Mouse (Mus musculus) forebrain, embryonic 16.5 days (tissue): ENCODE results near the gene Snd1. TPM values are rescaled to one million over a fixed set of nuclear protein-coding genes. Genes with fewer than 3 reads are reported as not detected.

Experiments
- ATAC-seq: fragments of 200-750 bp; cut with Nextera tagmentation; 2 replicates; pipeline ENCODE4 v1.8.0; 2017; ENCODE audit warnings: mild to moderate bottlenecking, moderate library complexity
- H3K27ac ChIP-seq: fragments of 300-500 bp; sonication (generic); 2 replicates; pipeline ENCODE4 v1.5.1; 2014; ENCODE audit warnings: low read length, control low read depth
- H3K27me3 ChIP-seq: fragments of 300-500 bp; sonication (generic); replicated peaks from 2 replicates; pipeline ENCODE4 v1.6.1; 2014; ENCODE audit warnings: low read length; ENCODE audit not compliant: control insufficient read depth, insufficient read depth
- H3K36me3 ChIP-seq: fragments of 300-500 bp; sonication (generic); 2 replicates; pipeline ENCODE4 v1.6.1; 2014; ENCODE audit not compliant: control insufficient read depth, insufficient read depth
- H3K4me1 ChIP-seq: fragments of 300-500 bp; sonication (generic); replicated peaks from 2 replicates; pipeline ENCODE4 v1.6.1; 2014; ENCODE audit warnings: low read length; ENCODE audit not compliant: control insufficient read depth, insufficient read depth
- H3K4me2 ChIP-seq: fragments of 300-500 bp; sonication (generic); 2 replicates; pipeline ENCODE4 v1.6.1; 2014; ENCODE audit warnings: mild to moderate bottlenecking, low read length, control low read depth
- H3K4me3 ChIP-seq: fragments of 300-500 bp; sonication (generic); replicated peaks from 2 replicates; pipeline ENCODE4 v1.5.1; 2014; ENCODE audit warnings: mild to moderate bottlenecking, low read length, control low read depth
- H3K9ac ChIP-seq: fragments of 300-500 bp; sonication (generic); replicated peaks from 2 replicates; pipeline ENCODE4 v1.6.1; 2014; ENCODE audit warnings: low read depth, low read length, control low read depth
- H3K9me3 ChIP-seq: fragments of 300-500 bp; sonication (generic); 2 replicates; pipeline ENCODE4 v1.6.1; 2016; ENCODE audit warnings: low read length; ENCODE audit not compliant: control insufficient read depth
- WGBS: fragments of 180-500 bp; shearing (Covaris S2); extraction: QIAGEN DNeasy Blood & Tissue Kit; methylation state at CpG from one replicate; pipeline ENCODE4 v1.1.7; 2014; 5-methylcytosine and 5-hydroxymethylcytosine counted together
- polyA plus RNA-seq: library from polyadenylated mRNA; unstranded; fragments of >200 nt; fragmentation: Nextera tagmentation; extraction: Ambion mirVana; gene quantifications from 2 replicates; pipeline ENCODE4 v1.2.1, GENCODE M21; 2015

Gene Snd1
- polyA plus RNA-seq, 1 experiment from 2014 or later, result 81.0 TPM

GRCm38 (mm10) chr6:28450977-28451376, 24.0 kb upstream of the Snd1 start:
- Histone ChIP-seq H3K27me3 (peaks cover 14% of the 10 kb centered on the region), H3K27ac (no peak overlapping the region), H3K36me3 (no peaks in the 10 kb centered on the region), H3K9ac (no peak overlapping the region), H3K4me3 (no peak overlapping the region), H3K4me1 (no peaks in the 10 kb centered on the region), H3K9me3 (no peaks in the 10 kb centered on the region), H3K4me2 (no peak overlapping the region)
- 2% methylated on average over 12 of the region's 12 CpGs for WGBS
- ATAC-seq, result peak; percentile 68

- Histone ChIP-seq H3K36me3 (no peaks in the 10 kb centered on the region), H3K27me3 (no peaks in the 10 kb centered on the region), H3K4me1 (no peaks in the 10 kb centered on the region), H3K27ac (no peak overlapping the region), H3K4me2 (no peak overlapping the region), H3K9me3 (no peaks in the 10 kb centered on the region), H3K9ac (no peak overlapping the region), H3K4me3 (no peak overlapping the region)
- ATAC-seq, result no peak
Observed at GRCm38 (mm10) chr6:28459221-28459668, 15.7 kb upstream of the Snd1 start.

GRCm38 (mm10) chr6:28460534-28460933, 14.4 kb upstream of the Snd1 start:
- H3K27ac ChIP-seq, result no peak overlapping the region
- no peak overlapping the region for H3K4me3 ChIP-seq
- H3K4me1 ChIP-seq, result no peaks in the 10 kb centered on the region
- H3K9ac ChIP-seq, result no peak overlapping the region
- no peaks in the 10 kb centered on the region for H3K9me3 ChIP-seq
- 11% methylated on average over 5 of the region's 5 CpGs for WGBS
- no peaks in the 10 kb centered on the region for H3K27me3 ChIP-seq
- no peak for ATAC-seq
- H3K36me3 ChIP-seq, result no peaks in the 10 kb centered on the region
- no peak overlapping the region for H3K4me2 ChIP-seq

- Histone ChIP-seq H3K27me3 (no peaks in the 10 kb centered on the region), H3K9ac (no peak overlapping the region), H3K36me3 (no peaks in the 10 kb centered on the region), H3K4me1 (no peaks in the 10 kb centered on the region), H3K4me3 (no peak overlapping the region), H3K9me3 (no peaks in the 10 kb centered on the region), H3K4me2 (no peak overlapping the region), H3K27ac (no peak overlapping the region)
- 59% methylated on average over 6 of the region's 6 CpGs for WGBS
- no peak for ATAC-seq
Observed at GRCm38 (mm10) chr6:28464630-28465029, 10.3 kb upstream of the Snd1 start.

GRCm38 (mm10) chr6:28470017-28470602, 4.8 kb upstream of the Snd1 start:
- Histone ChIP-seq H3K27me3 (no peaks in the 10 kb centered on the region), H3K4me1 (no peaks in the 10 kb centered on the region), H3K9me3 (no peaks in the 10 kb centered on the region), H3K9ac (no peak overlapping the region), H3K4me3 (no peak overlapping the region), H3K36me3 (no peaks in the 10 kb centered on the region), H3K27ac (no peak overlapping the region), H3K4me2 (no peak overlapping the region)
- no peak for ATAC-seq
- 83% methylated on average over 4 of the region's 4 CpGs for WGBS

GRCm38 (mm10) chr6:28470621-28471020, 4.3 kb upstream of the Snd1 start:
- no peak for ATAC-seq
- H3K36me3 ChIP-seq, result no peaks in the 10 kb centered on the region
- no peak overlapping the region for H3K4me2 ChIP-seq
- WGBS, result 83% methylated on average over 5 of the region's 5 CpGs
- H3K9ac ChIP-seq, result no peak overlapping the region
- no peak overlapping the region for H3K27ac ChIP-seq
- no peaks in the 10 kb centered on the region for H3K9me3 ChIP-seq
- no peaks in the 10 kb centered on the region for H3K4me1 ChIP-seq
- H3K4me3 ChIP-seq, result no peak overlapping the region
- H3K27me3 ChIP-seq, result no peaks in the 10 kb centered on the region

- H3K4me3 ChIP-seq, result no peak overlapping the region
- ATAC-seq, result no peak
- no peak overlapping the region for H3K4me2 ChIP-seq
- H3K36me3 ChIP-seq, result no peaks in the 10 kb centered on the region
- H3K9me3 ChIP-seq, result no peaks in the 10 kb centered on the region
- no peaks in the 10 kb centered on the region for H3K4me1 ChIP-seq
- H3K9ac ChIP-seq, result no peak overlapping the region
- no peaks in the 10 kb centered on the region for H3K27me3 ChIP-seq
- 84% methylated on average over 9 of the region's 9 CpGs for WGBS
- no peak overlapping the region for H3K27ac ChIP-seq
Observed at GRCm38 (mm10) chr6:28471284-28472035, 3.5 kb upstream of the Snd1 start.

GRCm38 (mm10) chr6:28474211-28474610, 728 bp upstream of the Snd1 start:
- no peak for ATAC-seq
- 91% methylated on average over 4 of the region's 4 CpGs for WGBS

GRCm38 (mm10) chr6:28479865-28480751, 5.2 kb downstream of the Snd1 start:
- ATAC-seq, result peak; percentile 99
- Histone ChIP-seq H3K9ac (peak overlapping the region; percentile 77), H3K36me3 (no peaks in the 10 kb centered on the region), H3K4me3 (peak overlapping the region; percentile 67), H3K4me2 (peak overlapping the region; percentile 97), H3K4me1 (peaks cover 18% of the 10 kb centered on the region), H3K27ac (peak overlapping the region; percentile 49), H3K27me3 (no peaks in the 10 kb centered on the region), H3K9me3 (no peaks in the 10 kb centered on the region)
- WGBS, result under 1% methylated on average over 67 of the region's 68 CpGs

More at GRCm38 (mm10) chr6:28474211-28474610, 728 bp upstream of the Snd1 start:
- Histone ChIP-seq H3K27me3 (no peaks in the 10 kb centered on the region), H3K4me2 (no peak overlapping the region), H3K4me3 (no peak overlapping the region), H3K36me3 (no peaks in the 10 kb centered on the region), H3K9ac (no peak overlapping the region), H3K4me1 (peaks cover 2% of the 10 kb centered on the region; the same call in 1 of the 2 replicates), H3K9me3 (no peaks in the 10 kb centered on the region), H3K27ac (no peak overlapping the region)
